Mouse (Mus musculus) liver, adult 2 months (tissue): ENCODE data around the gene Chka. TPM values are rescaled to one million over a fixed set of nuclear protein-coding genes. Genes with fewer than 3 reads are reported as not detected.
A peak's percentile ranks its signal among the peaks of the same experiment; 100 is the strongest.

Experiments used
- DNase-seq: peaks from one replicate; pipeline ENCODE4 v3.0.0-alpha.2; 2011; ENCODE audit warnings: low read depth, low spot score; ENCODE audit errors: extremely low read depth
- H3K27ac ChIP-seq: fragments of 200-500 bp; replicated peaks from 2 replicates; pipeline ENCODE4 v1.5.1; 2012; ENCODE audit warnings: low read depth, mild to moderate bottlenecking, control low read depth, inconsistent platforms, low read length; ENCODE audit not compliant: insufficient read depth
- H3K27me3 ChIP-seq: fragments of 200-500 bp; 2 replicates; pipeline ENCODE4 v1.6.1; 2012; ENCODE audit warnings: mild to moderate bottlenecking, moderate library complexity, low read length, inconsistent platforms; ENCODE audit not compliant: control insufficient read depth, insufficient read depth
- H3K36me3 ChIP-seq: fragments of 200-500 bp; 2 replicates; pipeline ENCODE4 v1.6.1; 2012; ENCODE audit warnings: low read length, inconsistent platforms; ENCODE audit not compliant: control insufficient read depth, insufficient read depth
- H3K4me1 ChIP-seq: fragments of 200-500 bp; 2 replicates; pipeline ENCODE4 v1.6.1; 2011; ENCODE audit warnings: low read length; ENCODE audit not compliant: control insufficient read depth, insufficient read depth
- H3K4me3 ChIP-seq: fragments of 200-500 bp; 2 replicates; pipeline ENCODE4 v1.5.1; 2011; ENCODE audit warnings: low read depth, mild to moderate bottlenecking, control low read depth, low read length, moderate library complexity; ENCODE audit not compliant: insufficient read depth
- H3K79me2 ChIP-seq: fragments of 200-500 bp; 2 replicates; pipeline ENCODE4 v1.6.1; 2012; ENCODE audit warnings: inconsistent platforms, mild to moderate bottlenecking, low read length, moderate library complexity; ENCODE audit not compliant: control insufficient read depth, insufficient read depth
- H3K9ac ChIP-seq: fragments of 200-500 bp; 2 replicates; pipeline ENCODE4 v1.6.1; 2012; ENCODE audit warnings: low read depth, mild to moderate bottlenecking, control low read depth, inconsistent platforms, low read length
- CTCF ChIP-seq: fragments of 200-500 bp; IDR thresholded peaks from 2 replicates; pipeline ENCODE4 v1.5.1; 2011; ENCODE audit warnings: low read depth, low read length, control low read depth
- POLR2A ChIP-seq: fragments of 200-500 bp; IDR thresholded peaks from 2 replicates; pipeline ENCODE4 v1.6.1; 2011; ENCODE audit warnings: low read length, control low read depth; ENCODE audit not compliant: insufficient read depth; ENCODE audit errors: extremely low read depth
- WGBS: fragments of 180-500 bp; shearing (Covaris S2); methylation state at CpG from one replicate; pipeline ENCODE4 v1.1.7; 2018; 5-methylcytosine and 5-hydroxymethylcytosine counted together
- polyA plus RNA-seq: library from polyadenylated mRNA; depleted of rRNA; stranded (reverse); fragments of >200 nt; gene quantifications from 2 replicates; pipeline ENCODE4 v1.2.3, GENCODE M21; 2012
- total RNA-seq: library from RNA; depleted of rRNA; stranded (reverse); fragments of >200 nt; gene quantifications from 2 replicates; pipeline ENCODE4 v1.2.3, GENCODE M21; 2014

Gene Chka
- total and polyA plus RNA-seq, 2 experiments: 11.9 to 56.7 TPM

DNA sequence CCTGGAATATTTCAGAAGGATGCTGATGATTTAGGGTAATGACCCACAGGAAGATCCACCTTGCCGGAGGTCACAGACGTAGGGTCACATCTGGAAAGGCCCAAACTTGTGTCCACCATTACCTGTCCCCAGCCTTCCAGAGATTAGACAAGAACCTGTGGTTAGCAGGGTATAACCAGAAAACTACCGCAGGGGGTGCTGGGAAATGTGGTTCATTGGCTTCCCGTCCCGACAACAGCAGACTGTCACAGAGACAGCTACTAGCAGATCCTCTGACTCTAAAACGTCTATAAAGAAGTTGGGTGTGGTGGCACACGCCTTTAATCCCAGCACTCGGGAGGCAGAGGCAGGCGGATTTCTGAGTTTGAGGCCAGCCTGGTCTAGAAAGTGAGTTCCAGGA is 14.8 kb upstream of the Chka start:
- 90% methylated on average over 9 of the region's 9 CpGs for WGBS
- no peak overlapping the region for H3K4me3 ChIP-seq
- H3K27me3 ChIP-seq: no peaks in the 10 kb centered on the region
- DNase-seq: no peak
- no peak overlapping the region for H3K9ac ChIP-seq
- H3K79me2 ChIP-seq: no peaks in the 10 kb centered on the region
- TF ChIP-seq POLR2A (no peak), CTCF (no peak)
- H3K27ac ChIP-seq: no peak overlapping the region
- H3K4me1 ChIP-seq: peaks cover 22% of the 10 kb centered on the region
- H3K36me3 ChIP-seq: no peaks in the 10 kb centered on the region

DNA sequence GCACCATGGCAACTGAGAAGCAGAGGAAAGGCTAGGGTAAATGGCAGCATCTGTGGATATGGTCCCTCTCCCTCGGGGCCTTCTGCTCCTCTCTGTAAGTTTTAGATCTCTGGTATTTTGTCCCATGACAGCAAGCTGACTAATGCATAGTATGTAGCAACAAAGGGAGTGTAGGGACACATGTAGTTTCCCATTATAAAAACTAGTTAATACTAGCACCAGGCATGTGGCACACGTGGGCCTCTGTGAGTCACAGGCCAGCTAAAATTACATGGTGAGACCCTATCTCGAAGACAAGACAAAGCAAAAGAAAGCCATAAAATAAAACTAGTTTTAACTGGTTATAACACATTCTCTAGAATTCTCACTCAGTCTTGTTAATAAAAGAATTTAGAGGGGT is 12.6 kb upstream of the Chka start:
- TF ChIP-seq POLR2A (no peak), CTCF (no peak)
- no peak overlapping the region for H3K9ac ChIP-seq
- H3K36me3 ChIP-seq: no peaks in the 10 kb centered on the region
- peaks cover 12% of the 10 kb centered on the region for H3K4me1 ChIP-seq
- no peak overlapping the region for H3K4me3 ChIP-seq
- H3K27ac ChIP-seq: no peak overlapping the region
- no peaks in the 10 kb centered on the region for H3K27me3 ChIP-seq
- WGBS: 88% methylated on average over 3 of the region's 3 CpGs
- no peak for DNase-seq
- H3K79me2 ChIP-seq: no peaks in the 10 kb centered on the region

DNA sequence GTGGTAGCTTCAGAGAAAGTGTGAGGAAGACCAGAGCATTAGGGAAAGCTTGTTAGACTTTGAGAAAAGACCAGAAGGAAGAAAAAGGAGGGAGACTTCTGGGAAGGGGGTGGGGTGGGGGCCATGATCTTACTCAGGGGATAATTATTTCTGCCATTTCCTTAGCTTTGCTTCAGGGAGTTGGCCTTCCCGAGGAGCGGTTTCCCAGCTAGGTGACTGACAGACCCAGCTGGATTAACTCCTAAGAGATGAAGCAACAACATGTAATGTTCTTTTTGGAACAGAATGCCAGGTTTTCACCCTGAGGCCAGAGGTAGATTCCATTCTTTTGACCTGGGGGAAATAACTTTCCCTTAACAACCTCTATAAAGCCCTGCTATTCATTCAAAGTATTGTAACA is 11.9 kb upstream of the Chka start:
- H3K36me3 ChIP-seq: no peaks in the 10 kb centered on the region
- H3K79me2 ChIP-seq: no peaks in the 10 kb centered on the region; the same call in 1 of the 2 replicates
- no peaks in the 10 kb centered on the region for H3K27me3 ChIP-seq
- H3K27ac ChIP-seq: no peak overlapping the region
- peaks cover 9% of the 10 kb centered on the region for H3K4me1 ChIP-seq
- no peak overlapping the region for H3K4me3 ChIP-seq
- WGBS: 14% methylated on average over 2 of the region's 2 CpGs
- H3K9ac ChIP-seq: no peak overlapping the region
- DNase-seq: peak; percentile 77
- TF ChIP-seq POLR2A (no peak), CTCF (no peak)

GRCm38 (mm10) chr19:3840214-3840651 is 11.3 kb upstream of the Chka start:
- H3K27me3 ChIP-seq: no peaks in the 10 kb centered on the region
- H3K79me2 ChIP-seq: no peaks in the 10 kb centered on the region; the same call in 1 of the 2 replicates
- no peak overlapping the region for H3K27ac ChIP-seq
- H3K9ac ChIP-seq: no peak overlapping the region
- no peak for DNase-seq
- H3K4me1 ChIP-seq: peaks cover 10% of the 10 kb centered on the region
- no peak overlapping the region for H3K4me3 ChIP-seq
- no peak for TF ChIP-seq POLR2A
- no peak for TF ChIP-seq CTCF
- H3K36me3 ChIP-seq: no peaks in the 10 kb centered on the region
- 60% methylated on average over 5 of the region's 5 CpGs for WGBS

GRCm38 (mm10) chr19:3840685-3841084 is 10.9 kb upstream of the Chka start:
- no peaks in the 10 kb centered on the region; the same call in 1 of the 2 replicates for H3K79me2 ChIP-seq
- H3K27me3 ChIP-seq: no peaks in the 10 kb centered on the region
- 58% methylated on average over 5 of the region's 5 CpGs for WGBS
- H3K36me3 ChIP-seq: no peaks in the 10 kb centered on the region
- H3K27ac ChIP-seq: no peak overlapping the region
- H3K4me3 ChIP-seq: no peak overlapping the region
- no peak overlapping the region for H3K9ac ChIP-seq
- peaks cover 10% of the 10 kb centered on the region for H3K4me1 ChIP-seq
- TF ChIP-seq CTCF (no peak), POLR2A (no peak)
- DNase-seq: peak; percentile 85

DNA sequence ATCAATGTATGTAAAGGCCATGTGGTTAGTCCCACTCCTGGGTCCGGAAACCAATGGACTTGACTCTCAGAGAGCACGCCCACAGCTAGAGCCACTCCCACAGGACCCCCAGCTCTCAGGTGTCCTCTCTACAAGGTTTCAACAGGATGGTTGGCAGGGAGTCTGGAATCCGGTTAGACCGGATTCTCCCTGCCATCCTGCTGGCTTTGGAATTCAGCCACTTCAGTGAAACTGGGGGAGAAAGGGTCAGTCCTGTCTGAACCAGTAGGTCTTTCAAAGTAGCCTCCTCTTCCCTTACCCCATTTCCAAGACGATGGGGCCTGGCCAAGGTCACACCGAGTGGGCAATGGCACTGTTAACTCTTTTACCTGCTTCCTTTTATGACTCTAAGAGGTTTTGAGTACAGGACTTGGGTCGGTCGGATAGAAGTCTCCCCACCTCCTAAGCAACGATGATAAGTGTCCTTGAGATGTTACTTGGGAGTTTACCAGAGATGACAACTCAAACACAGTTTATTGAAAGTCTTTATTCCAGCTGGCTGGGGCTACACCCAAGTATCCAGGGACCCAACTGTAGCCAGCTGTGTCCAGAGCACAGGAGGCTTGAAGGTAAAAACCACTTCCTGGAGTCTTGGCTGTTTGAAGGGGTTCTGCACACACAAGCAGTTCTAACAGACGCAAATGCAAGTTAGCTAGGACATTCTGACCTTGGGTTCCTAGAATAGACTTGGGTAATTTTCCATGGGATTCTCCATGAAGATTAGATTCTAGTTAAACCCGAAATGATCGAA is 9.0 kb upstream of the Chka start:
- Histone ChIP-seq H3K36me3 (no peaks in the 10 kb centered on the region), H3K9ac (no peak overlapping the region), H3K4me1 (peaks cover 22% of the 10 kb centered on the region), H3K4me3 (no peak overlapping the region), H3K27me3 (no peaks in the 10 kb centered on the region), H3K27ac (no peak overlapping the region), H3K79me2 (no peaks in the 10 kb centered on the region; the same call in 1 of the 2 replicates)
- TF ChIP-seq CTCF: no peak
- no peak for TF ChIP-seq POLR2A
- DNase-seq: no peak
- WGBS: 73% methylated on average over 12 of the region's 12 CpGs
